Mouse (Mus musculus): ENCODE data around the gene Nlgn2.

DNA sequence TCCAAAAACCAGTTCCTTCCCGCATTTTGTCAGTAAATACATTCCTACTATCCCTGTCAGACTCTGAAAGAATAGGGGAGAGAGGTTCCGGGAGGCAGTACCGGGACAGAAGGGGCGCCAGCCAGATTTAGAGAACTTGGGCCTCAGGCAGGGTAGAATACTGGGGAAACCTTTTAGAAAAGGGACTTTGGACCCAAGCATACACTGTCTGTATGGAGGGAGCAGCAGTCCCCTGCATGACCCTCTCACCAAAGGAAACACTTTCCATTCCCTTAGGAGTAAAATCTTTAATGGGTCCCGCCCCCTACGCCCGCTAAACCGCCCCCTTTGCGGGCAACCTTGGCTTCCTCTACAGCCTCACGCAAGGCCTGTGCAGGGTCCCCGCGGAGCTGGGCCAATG is 34.3 kb downstream of the Nlgn2 start:
- TF ChIP-seq POLR2A (IDR thresholded peaks at IDR 0.05; ENCODE audit: control insufficient read depth in 1 of 2, insufficient read depth in 1 of 2, low read depth in 1 of 2, low read length in 2 of 2, poor library complexity in 1 of 2): no peak
- no peak for TF ChIP-seq EP300 (IDR thresholded peaks at IDR 0.05; ENCODE audit: low read depth in 1 of 2, low read length in 2 of 2)
- TF ChIP-seq CTCF (IDR thresholded peaks at IDR 0.05 in 2 of 3, conservative IDR thresholded peaks at IDR 0.05 in 1 of 3; ENCODE audit: control insufficient read depth in 1 of 3, insufficient read depth in 1 of 3, low read depth in 2 of 3, low read length in 3 of 3, poor library complexity in 1 of 3, severe bottlenecking in 1 of 3): no peak
- TF ChIP-seq TAL1 (IDR thresholded peaks at IDR 0.05; ENCODE audit: low read length): no peak
- no peak for TF ChIP-seq MAZ (IDR thresholded peaks at IDR 0.05; ENCODE audit: low read depth, low read length)
- no peak for TF ChIP-seq MAFK (IDR thresholded peaks at IDR 0.05; ENCODE audit: borderline replicate concordance, low read depth, low read length)
- no peak for TF ChIP-seq TBP (IDR thresholded peaks at IDR 0.05; ENCODE audit: low read depth, low read length)
- no peak for TF ChIP-seq RCOR1 (IDR thresholded peaks at IDR 0.05; ENCODE audit: low read depth, low read length)
- no peak for TF ChIP-seq SMC3 (IDR thresholded peaks at IDR 0.05; ENCODE audit: low read depth, low read length)
- no peak for TF ChIP-seq HCFC1 (IDR thresholded peaks at IDR 0.05; ENCODE audit: low read depth, low read length)
- no peak for TF ChIP-seq TCF12 (IDR thresholded peaks at IDR 0.05; ENCODE audit: low read depth, low read length)
- TF ChIP-seq JUND (IDR thresholded peaks at IDR 0.05; ENCODE audit: low read depth, low read length): no peak
